Mouse (Mus musculus) retina, embryonic 14.5 days (tissue): ENCODE results near the gene Cfap54.

ENCODE experiments used
- DNase-seq: peaks from one replicate; pipeline ENCODE4 v3.0.0-alpha.2; 2015; ENCODE audit warnings: low spot score

Cfap54 gene

DNA sequence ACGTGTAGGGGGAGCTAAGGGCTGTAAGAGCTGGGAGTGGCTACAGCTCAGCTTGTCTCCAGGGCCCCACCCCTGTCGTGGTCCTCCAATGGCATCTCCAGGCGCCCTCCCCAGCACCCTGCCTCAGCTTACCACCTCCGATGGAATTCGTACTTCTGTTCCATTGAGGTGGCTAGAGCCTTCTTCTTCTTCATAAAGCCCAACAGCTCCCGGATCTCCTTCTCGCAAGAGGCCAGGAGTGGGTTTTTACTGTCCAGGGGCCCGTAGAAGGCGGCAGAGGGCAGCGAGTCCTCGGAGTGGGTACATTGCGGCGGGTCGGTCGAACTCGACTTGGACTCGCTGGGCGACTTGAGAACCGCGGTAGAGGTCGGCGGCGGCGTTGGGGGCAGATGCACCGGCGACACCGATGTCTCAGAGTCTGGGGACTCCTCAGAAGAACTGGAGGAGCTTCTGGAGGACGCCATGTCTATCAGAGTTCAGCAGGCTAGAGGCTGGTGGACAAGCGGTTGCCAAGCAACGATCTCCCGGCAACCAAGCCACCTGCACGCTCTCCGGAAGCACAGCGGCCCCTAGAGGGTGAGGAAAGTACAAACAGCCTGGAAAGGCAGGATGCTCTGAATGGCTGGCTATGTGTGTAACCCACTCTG is at the start of gene Cfap54:
TSS of gene Cfap54 (minus strand) at position 486 of the 647 bp plus-strand sequence.
- DNase-seq, result peak; percentile 98

DNA sequence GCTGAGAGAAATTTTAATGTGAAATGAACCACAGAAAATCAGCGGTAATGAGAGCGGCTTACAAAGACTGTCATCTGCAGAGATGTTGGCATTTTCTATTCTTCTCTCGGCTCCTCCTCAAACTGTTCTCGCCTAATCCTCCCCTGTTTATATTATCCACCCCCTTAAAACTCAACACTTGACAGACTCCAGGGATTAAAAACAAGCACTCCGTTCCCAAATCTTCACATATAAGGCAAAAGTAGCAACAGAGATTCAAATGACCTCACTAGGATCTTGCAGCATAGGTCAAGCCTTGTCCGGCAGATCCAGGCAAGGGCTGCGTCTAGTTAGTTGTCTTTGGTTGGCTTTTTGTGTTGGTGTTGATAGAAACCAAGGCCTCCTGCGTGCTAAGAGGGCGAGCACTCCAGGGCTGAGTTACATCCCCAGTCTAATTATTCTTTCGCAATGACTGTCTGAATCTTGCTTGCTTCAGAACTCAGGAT is 49.1 kb upstream of the Cfap54 start:
- DNase-seq, result no peak

DNA sequence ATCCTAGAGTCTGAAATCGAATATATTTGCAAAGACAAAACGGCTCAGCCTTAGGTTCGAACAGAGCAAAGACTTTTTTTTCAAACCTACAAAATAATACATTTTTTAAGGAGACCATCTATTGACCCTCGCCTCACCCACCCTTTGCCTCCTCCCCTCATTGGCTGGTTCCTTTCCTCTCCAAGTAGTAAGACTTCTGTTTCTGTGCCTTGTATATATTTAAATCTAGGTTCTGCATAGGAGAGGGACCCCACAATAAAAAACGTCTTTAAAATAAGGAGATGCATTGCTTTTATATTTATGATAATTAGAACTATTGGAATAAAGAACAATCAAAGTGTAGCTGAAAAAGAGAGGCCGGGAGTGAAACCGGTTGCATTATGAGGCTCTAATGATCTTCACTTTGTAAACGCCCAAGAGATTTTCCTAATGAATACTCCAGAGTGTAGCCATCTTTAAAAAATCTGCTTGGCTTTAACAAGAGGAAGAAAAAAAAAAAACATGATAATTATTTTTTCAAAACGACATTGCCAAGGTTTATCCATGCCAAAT is 48.6 kb upstream of the Cfap54 start:
- no peak for DNase-seq

DNA sequence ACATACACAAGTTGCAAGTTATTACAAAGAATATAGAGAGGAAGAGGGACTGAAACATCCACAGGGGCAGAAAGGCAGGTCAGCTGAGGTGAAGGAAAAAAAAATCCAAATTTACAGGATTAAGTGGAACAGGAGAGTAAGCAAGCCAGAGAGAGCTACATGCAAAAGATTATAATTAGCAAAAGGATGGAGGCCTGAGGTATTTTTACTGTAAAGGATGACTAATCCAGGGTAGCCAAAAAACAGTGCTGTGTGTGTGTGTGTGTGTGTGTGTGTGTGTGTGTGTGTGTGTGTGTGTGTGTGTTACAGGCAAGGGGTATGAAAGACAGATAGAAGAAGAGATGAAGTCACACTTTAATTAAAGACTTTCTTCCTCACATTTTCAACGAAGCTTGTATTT is 47.9 kb upstream of the Cfap54 start:
- no peak for DNase-seq

DNA sequence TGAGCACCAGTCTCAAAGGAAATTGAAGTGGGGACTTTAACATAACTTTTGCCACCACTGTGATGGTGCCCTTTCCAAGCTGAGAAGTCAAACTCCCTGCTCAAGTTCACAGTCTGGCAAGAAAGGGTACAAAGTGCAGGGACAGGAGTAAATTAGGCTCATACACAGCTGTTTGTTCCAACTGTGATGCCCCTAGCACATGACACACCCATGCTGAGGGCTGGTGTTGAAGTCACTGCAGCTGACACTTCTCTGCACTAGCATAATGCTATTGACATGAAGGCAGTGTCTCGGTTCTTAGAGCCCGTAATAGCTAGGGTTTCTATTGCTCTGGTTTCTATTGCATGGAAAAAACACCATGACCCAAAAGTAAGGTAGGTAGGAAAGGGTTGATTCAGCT is 47.1 kb upstream of the Cfap54 start:
- DNase-seq, result no peak

DNA sequence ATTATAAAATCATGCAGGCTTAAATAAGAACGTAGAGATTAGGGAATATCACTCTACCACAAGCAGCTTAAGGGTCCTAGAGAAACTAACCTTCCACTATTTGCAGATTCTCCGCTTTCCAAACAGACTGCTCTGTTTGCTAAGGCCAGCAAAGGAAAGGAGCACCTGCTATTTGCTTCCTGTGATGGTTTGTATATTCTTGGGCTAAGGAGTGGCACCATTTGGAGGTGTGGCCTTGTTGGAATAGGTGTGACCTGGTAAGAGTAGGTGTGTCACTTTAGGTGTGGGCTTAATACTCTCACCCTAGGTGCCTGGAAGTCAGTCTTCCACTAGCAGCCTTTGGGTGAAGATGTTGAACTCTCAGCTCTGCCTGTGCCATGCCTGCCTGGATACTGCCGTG is 44.6 kb upstream of the Cfap54 start:
- DNase-seq, result no peak

DNA sequence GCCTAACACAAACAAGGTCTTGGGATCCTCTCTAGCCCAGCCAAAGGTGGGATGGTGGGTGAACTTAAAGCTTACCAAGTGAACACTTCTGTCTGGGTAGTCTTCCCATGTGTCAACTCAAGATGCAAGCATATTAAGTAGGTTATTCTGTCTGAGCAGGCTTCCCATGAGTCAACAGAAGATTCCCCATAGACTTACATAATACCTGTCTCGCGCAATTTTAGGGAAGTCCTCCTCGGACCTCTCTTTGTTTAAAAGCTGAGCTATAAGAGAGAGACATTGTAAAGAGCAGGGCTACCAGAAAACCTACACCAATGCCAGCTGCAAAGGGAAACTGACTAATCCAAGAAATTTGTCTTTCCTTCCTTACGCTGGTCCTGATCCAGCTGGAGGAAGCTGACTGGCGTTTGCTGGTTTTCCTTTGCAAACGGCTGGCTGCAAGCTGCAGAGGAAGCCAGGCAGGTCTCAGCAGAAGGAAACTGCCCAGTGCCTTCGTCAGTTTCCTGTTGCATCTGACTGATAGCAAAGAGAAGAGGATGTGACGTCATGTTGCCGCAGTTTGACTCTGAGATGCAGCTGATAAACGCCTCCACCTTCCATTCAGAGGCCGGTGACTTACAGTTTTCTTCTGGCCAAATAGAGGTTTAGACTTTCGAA is 42.7 kb upstream of the Cfap54 start:
- no peak for DNase-seq

DNA sequence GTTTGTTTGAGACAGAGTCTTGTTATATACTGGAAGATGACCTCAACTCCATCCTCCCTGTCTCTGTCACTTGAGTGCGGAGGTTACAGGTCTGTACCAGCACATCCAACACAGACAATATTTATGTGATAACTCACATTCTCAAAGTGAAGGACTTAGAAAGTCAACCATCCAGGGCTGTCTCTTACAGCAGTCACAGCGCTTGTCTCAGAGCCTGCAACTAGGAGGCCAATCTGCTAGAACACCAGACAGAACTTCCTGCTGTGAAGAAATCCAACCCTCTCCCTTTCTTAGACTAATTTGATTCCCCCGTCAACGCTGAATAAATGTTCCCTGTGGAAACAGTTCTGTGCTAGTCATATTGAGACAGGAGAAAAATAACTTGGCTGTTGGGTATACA is 41.9 kb upstream of the Cfap54 start:
- no peak for DNase-seq

DNA sequence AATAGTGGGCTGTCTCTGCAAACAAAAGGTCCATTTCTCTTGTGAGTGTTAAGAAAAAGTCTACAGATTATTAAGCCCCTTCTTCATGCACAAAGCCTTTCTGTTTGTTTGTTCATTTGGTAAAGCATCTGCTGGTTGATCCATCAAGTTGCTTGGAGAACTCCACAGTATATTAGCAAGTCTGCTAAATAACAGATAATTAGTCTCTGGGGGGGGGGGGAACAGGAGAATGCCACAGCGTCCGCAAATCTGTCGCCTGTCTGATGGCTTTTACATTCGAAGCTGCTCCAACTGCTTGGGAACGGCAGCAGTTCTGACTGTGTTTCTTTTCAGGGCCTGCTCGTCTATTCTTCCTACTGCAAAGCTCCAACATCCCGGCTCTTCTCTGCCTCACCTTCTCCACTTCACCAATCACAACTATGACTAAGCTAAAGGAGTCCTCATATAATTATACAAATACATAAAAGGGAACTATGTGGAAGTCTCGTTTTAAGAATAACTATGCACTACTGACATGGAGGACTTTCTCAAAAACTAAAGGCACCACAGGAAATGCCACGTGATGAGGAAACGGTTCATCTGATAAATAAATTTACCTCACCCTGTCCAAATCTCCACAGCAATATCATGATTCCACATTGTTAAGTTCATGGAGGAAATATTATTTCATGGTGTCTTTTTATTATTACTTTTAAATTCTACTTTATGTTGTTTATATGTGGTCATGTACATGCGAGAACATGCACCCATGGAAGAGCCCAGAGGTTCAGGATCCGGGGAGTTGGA is 41.2 kb upstream of the Cfap54 start:
- no peak for DNase-seq

DNA sequence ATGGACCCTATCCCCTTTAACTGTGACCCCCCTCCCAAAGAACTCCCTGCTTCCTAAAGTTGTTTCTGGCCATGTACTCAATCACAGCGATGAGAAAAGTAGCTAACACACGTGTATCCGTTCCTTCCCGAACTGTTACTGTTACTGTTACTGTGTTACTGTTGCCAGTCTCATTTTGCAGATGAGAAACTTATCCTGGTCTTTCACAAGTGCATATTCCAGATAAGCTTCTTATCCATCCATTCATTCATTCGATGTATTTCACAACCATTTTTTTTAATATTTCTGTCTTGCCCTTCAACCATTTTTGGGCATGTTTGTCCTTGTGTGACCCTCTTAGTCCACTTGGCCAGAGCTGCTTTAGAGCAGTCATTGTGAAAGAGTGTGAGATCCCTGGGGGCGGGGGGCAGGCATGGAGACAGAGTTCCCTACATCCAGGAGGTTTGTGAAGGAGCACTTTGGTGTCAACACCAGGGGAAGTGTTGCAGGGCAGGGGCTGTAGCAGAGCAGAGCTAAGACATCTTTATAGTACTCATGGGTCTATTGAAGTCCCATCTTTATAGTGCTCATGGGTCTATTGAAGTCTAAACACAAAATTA is 39.9 kb upstream of the Cfap54 start:
- DNase-seq, result no peak

DNA sequence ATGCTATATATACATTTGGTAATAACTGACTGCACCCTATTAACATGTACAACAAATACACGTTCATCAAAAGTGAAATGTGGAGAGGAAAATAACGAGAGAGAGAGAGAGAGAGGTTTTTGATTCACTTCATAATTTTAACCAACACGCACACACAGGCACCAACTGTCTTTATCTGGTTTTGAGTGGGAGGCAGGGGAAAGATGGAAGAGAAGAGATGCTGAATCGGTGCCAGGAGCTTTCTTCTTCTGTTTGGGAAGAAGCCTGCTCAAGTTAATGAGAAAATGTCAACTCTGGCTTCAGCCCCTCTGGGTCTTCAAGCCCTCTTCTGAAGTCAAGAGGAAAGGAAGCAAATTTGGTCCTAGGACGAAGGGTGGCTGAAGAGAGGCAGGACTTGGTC is 38.4 kb upstream of the Cfap54 start:
- no peak for DNase-seq

DNA sequence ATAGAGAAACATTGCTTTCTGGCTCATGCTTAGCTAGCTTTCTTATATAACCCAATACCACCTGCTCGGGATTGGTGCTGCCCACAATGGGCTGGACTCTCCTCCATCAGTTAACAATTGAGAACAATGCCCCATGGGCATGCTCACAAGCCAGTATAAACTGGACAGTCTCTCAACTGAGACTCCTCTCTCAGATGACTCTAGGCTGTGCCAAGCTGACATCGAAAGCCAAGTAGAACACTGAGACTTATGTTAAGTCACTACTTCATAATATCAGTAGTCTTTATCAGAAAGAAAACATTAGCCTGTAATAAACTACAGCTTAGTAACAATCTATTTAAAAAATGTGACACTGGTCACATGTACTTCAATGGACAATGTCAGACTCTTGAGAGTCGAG is 35.2 kb upstream of the Cfap54 start:
- DNase-seq, result no peak

DNA sequence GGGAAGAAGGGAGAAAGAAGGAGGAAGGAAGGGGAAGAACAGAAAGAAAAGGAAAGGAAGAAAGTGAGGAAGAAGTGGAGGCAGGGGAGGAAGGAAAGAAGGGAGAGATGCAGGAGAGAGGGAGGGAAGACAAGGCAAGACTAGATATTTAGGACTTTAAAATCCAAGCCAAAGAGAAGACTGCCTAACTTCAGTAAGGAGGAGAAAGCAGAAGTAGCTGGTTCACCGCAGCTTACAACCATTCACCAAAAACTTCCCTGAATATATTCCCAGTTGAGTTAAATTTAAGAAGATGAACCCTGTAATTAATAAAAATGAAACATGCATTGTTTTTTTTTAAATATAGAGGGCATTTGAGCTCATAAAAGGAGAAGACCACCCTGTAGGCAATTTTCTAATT is 34.3 kb upstream of the Cfap54 start:
- DNase-seq, result no peak

DNA sequence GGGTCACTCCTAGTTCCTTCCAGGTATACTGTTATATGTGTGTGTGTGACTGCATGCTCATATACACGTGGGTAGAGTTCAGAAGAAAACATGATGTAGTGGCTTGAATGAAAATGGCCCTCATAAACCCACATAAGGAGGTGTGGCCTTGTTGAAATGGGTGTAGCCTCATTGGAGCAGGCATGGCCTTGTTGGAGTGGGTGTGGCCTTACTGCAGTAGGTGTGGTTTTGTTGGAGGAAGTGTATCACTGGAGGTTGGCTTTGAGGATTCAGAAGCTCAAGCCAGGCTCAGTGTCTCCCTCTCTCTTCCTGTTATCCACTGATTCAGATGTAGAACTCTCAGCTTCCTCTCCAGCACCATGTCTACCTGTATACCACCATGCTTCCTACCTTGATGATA is 33.4 kb upstream of the Cfap54 start:
- DNase-seq, result no peak

DNA sequence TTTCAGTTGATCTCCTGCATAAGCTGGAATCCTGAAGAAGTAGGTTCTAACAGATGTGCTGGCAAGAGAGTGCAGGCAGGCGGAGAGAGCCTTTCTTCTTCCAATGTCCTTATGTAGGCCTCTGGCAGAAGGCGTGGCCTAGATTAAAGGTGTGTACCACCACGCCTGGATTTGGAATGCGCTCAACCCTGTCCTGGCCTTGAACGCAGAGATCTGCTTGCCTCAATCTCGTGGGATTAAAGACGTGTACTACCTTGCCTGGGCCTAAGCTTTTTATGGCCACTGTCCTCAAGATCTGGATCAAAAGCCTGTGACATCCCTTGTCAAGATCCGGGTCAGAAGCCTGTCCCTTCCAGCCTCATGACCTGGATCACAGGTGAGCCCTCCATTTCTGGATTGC is 32.5 kb upstream of the Cfap54 start:
- no peak for DNase-seq

DNA sequence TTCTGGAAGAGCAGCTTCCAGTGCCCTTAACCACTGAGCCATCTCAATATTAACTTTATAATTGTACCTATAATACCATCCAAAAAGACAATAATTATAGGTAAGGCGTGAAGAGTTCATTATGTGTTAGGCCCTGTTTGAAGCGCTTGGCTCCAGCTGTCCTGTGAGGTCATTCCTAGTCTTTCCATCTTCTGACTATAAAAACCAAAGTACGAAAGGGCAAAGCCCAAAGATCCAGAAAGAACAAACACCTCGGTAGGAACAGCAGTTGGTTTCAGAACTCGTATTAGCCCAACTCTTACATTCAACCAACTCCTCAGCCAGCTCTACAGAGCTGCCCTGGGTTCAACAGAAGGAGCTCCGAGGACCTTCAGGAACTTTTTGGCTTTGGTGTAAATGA is 30.6 kb upstream of the Cfap54 start:
- DNase-seq, result no peak

DNA sequence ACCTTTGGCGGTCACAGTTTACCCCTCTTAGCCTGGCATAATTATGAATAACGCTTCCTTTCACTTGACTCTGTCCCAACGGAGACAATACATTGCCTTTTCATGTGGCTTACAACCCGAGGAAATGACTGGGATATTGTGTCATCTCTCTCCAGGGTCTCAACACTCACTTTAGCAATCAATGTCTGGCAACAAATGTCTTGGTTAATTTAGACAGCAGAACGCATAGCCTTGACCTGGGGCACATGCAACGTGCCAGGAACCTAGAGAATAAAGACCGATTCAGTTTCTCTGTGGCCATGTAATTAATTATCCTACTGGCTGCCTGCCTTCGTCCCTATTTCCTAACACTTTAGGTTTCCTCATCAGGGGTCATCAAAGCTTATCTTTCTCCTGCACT is 30.0 kb upstream of the Cfap54 start:
- no peak for DNase-seq

DNA sequence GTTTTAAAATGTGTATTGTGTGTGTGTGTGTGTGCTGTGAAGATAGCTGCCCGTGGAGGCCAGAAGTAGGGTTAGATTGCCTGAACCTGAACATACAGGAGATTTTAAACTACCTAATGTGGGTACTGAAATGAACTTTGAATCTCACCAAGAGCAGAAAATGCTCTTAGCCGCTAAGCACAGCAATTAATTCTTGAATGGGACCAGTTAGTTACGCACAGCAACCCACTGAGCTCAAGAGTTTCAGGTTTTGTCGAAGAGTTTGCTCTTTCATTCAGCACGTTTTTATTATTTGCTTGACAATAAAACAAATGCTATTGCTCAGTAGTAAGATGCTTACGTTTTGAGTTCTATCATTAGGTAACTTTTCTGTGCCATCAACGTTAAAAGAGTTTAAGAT is 23.9 kb upstream of the Cfap54 start:
- no peak for DNase-seq

DNA sequence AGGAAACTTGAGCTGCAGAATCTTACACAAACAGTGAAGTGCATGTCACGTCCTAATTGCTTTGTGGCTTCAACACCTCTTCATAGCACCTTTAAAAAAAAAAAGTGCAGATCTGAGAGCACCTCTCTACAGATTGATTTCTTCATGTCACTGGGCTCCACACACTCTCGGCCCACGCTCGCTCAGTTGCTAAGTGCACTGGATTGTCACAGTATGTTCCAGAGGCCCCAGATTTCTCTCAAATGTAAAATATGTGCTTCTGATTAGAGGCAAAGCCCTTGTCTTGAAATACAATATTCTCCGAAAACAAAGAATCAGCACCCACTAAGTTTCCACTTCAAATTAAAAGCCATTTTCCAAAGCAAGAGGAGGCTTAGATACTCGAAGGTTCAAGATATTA is 22.9 kb upstream of the Cfap54 start:
- DNase-seq, result no peak

DNA sequence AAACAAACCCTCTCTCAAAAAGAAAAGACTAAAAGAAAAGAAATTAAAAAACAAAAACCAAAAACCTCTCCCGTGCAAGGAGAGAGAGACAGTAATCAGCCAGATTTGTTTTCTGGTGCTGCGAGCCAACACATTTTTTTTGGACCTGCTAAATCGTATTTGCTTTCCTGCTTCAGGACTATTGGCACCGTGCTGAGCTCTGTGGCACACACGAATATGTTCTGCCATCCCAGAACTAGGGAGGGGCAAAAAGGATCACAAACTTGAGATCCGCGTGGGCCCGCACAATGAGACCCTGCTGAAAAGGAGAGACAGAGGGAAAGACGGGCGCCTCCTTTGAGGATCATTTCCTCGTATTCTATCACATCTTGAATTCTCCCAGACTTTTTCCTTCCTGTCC is 22.3 kb upstream of the Cfap54 start:
- no peak for DNase-seq

DNA sequence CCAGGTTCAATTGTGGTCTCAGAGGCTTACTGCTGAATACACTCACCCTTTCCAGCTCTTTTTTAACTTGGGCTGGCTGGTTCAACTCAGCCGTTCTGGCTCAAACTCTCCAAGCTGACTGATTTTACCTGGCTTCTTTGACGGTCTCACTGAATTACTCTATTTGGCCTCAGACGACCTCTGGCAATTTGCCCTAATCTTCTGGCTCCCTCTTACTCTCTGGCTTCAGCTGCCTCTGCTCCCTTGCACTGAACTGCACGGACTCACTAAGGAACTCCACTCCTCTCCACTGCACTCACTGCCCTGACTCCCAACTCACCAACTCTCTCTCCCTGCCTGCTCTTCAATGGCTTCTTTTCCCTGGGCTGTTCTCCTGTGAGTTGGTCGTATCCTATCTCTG is 20.9 kb upstream of the Cfap54 start:
- DNase-seq, result no peak

DNA sequence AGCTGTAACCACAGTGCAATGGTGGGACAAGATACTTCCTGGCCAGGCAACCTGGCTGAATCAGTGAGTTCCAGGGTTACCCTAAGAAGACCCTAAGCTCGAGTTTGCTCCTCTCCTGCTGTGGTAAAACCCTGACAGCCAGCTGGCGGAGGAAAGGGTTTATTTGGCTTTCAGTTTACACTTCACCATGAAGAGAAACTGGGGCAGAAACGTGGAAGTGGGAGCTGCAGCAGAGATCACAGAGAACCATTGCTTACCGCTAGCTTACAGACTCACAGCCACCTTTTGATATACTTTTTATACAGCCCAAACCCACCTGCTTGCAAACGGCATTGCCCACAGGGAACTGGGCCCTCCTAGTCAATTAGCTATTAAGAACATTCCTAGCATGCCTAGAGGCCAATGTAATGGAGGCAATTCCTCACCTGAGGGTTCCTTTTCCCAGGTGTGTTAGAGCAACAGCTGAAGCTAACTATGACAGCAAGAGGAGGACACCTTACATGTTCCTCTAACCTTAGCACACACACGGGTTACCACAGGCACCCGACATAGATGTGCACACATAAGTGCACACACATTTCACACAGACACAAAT is 16.9 kb upstream of the Cfap54 start:
- no peak for DNase-seq
